Mouse (Mus musculus) lung, embryonic 14.5 days (tissue): ENCODE data around the gene Entpd3. TPM values are rescaled to one million over a fixed set of nuclear protein-coding genes. Genes with fewer than 3 reads are reported as not detected.
A peak's percentile ranks its signal among the peaks of the same experiment; 100 is the strongest.

ENCODE experiments used
- ATAC-seq: fragments of 200-750 bp; cut with Nextera tagmentation; 2 replicates; pipeline ENCODE4 v1.8.0; 2017; ENCODE audit warnings: mild to moderate bottlenecking, moderate TSS enrichment, moderate library complexity; ENCODE audit not compliant: insufficient read depth
- DNase-seq: peaks from one replicate; pipeline ENCODE4 v3.0.0-alpha.2; 2015
- H3K27ac ChIP-seq: fragments of 300-500 bp; sonication (generic); 2 replicates; pipeline ENCODE4 v1.5.1; 2014; ENCODE audit warnings: low read depth, mild to moderate bottlenecking, moderate library complexity
- H3K27me3 ChIP-seq: fragments of 300-500 bp; sonication (generic); 2 replicates; pipeline ENCODE4 v1.6.1; 2014; ENCODE audit warnings: low read length, control low read depth; ENCODE audit not compliant: insufficient read depth
- H3K36me3 ChIP-seq: fragments of 300-500 bp; sonication (generic); 2 replicates; pipeline ENCODE4 v1.6.1; 2014; ENCODE audit warnings: control low read depth; ENCODE audit not compliant: insufficient read depth
- H3K4me1 ChIP-seq: fragments of 300-500 bp; sonication (generic); 2 replicates; pipeline ENCODE4 v1.6.1; 2014; ENCODE audit warnings: antibody characterized with exemption, control low read depth; ENCODE audit not compliant: insufficient read depth
- H3K4me2 ChIP-seq: fragments of 300-500 bp; sonication (generic); 2 replicates; pipeline ENCODE4 v1.6.1; 2014; ENCODE audit warnings: mild to moderate bottlenecking
- H3K4me3 ChIP-seq: fragments of 300-500 bp; sonication (generic); 2 replicates; pipeline ENCODE4 v1.5.1; 2014; ENCODE audit warnings: low read depth, low read length
- H3K9ac ChIP-seq: fragments of 300-500 bp; sonication (generic); 2 replicates; pipeline ENCODE4 v1.6.1; 2014
- H3K9me3 ChIP-seq: fragments of 300-500 bp; sonication (generic); 2 replicates; pipeline ENCODE4 v1.6.1; 2016; ENCODE audit warnings: low read depth, low read length, control low read depth
- CTCF ChIP-seq: IDR thresholded peaks from 2 replicates; pipeline ENCODE4 v1.5.1; 2016; ENCODE audit warnings: antibody characterized with exemption, low read depth
- WGBS: fragments of 180-500 bp; shearing (Covaris S2); extraction: QIAGEN DNeasy Blood & Tissue Kit; methylation state at CpG from one replicate; pipeline ENCODE4 v1.1.7; 2014; 5-methylcytosine and 5-hydroxymethylcytosine counted together
- polyA plus RNA-seq: library from polyadenylated mRNA; unstranded; fragments of >200 nt; fragmentation: Nextera tagmentation; extraction: Ambion mirVana; gene quantifications from 2 replicates; pipeline ENCODE4 v1.2.1, GENCODE M21; 2014

Gene Entpd3
- polyA plus RNA-seq, 1 experiment from 2014 or later, result 14.9 TPM

GRCm38 (mm10) chr9:120571593-120572385, 32.2 kb downstream of the Entpd3 start:
- DNase-seq, result no peak
- peak; percentile 72 for ATAC-seq
- WGBS, result under 1% methylated on average over 52 of the region's 53 CpGs
- Histone ChIP-seq H3K4me2 (peak overlapping the region; percentile 96), H3K9ac (peak overlapping the region; percentile 93), H3K4me1 (no peaks in the 10 kb centered on the region), H3K27ac (peak overlapping the region; percentile 63), H3K27me3 (no peaks in the 10 kb centered on the region), H3K36me3 (peaks cover 42% of the 10 kb centered on the region), H3K9me3 (no peaks in the 10 kb centered on the region), H3K4me3 (peak overlapping the region; percentile 87)
- no peak for TF ChIP-seq CTCF

- peak overlapping the region; percentile 92; the same call in 1 of the 2 replicates for H3K4me2 ChIP-seq
Measured at GRCm38 (mm10) chr9:120575748-120576661, 36.4 kb downstream of the Entpd3 start.

GRCm38 (mm10) chr9:120576662-120577013, 37.0 kb downstream of the Entpd3 start:
- Histone ChIP-seq H3K4me1 (no peaks in the 10 kb centered on the region), H3K27me3 (no peaks in the 10 kb centered on the region), H3K9me3 (no peaks in the 10 kb centered on the region), H3K4me2 (peak overlapping the region; percentile 92), H3K27ac (0 out of 2 replicates have a peak overlapping the region, but pooled peaks have one; percentile 19), H3K4me3 (peak overlapping the region; percentile 69), H3K36me3 (peaks cover 42% of the 10 kb centered on the region), H3K9ac (no peak overlapping the region)
- peak; percentile 21; the same call in 1 of the 2 replicates for ATAC-seq
- 4% methylated on average over 4 of the region's 4 CpGs for WGBS
- DNase-seq, result no peak
- no peak for TF ChIP-seq CTCF

More at GRCm38 (mm10) chr9:120575748-120576661, 36.4 kb downstream of the Entpd3 start:
- no peak overlapping the region for H3K27ac ChIP-seq
- no peaks in the 10 kb centered on the region for H3K4me1 ChIP-seq
- H3K27me3 ChIP-seq, result no peaks in the 10 kb centered on the region
- no peak overlapping the region for H3K9ac ChIP-seq
- DNase-seq, result peak; percentile 44
- WGBS, result 58% methylated on average over 6 of the region's 6 CpGs
- peaks cover 42% of the 10 kb centered on the region for H3K36me3 ChIP-seq
- peak; percentile 55 for TF ChIP-seq CTCF
- no peak overlapping the region for H3K4me3 ChIP-seq
- H3K9me3 ChIP-seq, result no peaks in the 10 kb centered on the region
- no peak for ATAC-seq

- Histone ChIP-seq H3K27ac (peak overlapping the region; percentile 13; the same call in 1 of the 2 replicates), H3K9ac (peak overlapping the region; percentile 88), H3K4me3 (peak overlapping the region; percentile 69), H3K4me2 (peak overlapping the region; percentile 92), H3K9me3 (no peaks in the 10 kb centered on the region), H3K27me3 (no peaks in the 10 kb centered on the region), H3K4me1 (no peaks in the 10 kb centered on the region), H3K36me3 (peaks cover 41% of the 10 kb centered on the region)
- 1% methylated on average over 43 of the region's 43 CpGs for WGBS
- DNase-seq (peak; percentile 98), ATAC-seq (peak; percentile 93)
- TF ChIP-seq CTCF, result no peak
Measured at GRCm38 (mm10) chr9:120577133-120577651, 37.6 kb downstream of the Entpd3 start.

- H3K4me2 ChIP-seq, result peak overlapping the region; percentile 92
- WGBS, result 46% methylated on average over 12 of the region's 12 CpGs
- H3K9me3 ChIP-seq, result no peaks in the 10 kb centered on the region
- ATAC-seq (no peak), DNase-seq (no peak)
- H3K27ac ChIP-seq, result no peak overlapping the region; the same call in 1 of the 2 replicates
- H3K4me3 ChIP-seq, result peak overlapping the region; percentile 69
- H3K4me1 ChIP-seq, result no peaks in the 10 kb centered on the region
- peaks cover 35% of the 10 kb centered on the region for H3K36me3 ChIP-seq
- no peaks in the 10 kb centered on the region for H3K27me3 ChIP-seq
- TF ChIP-seq CTCF, result no peak
- H3K9ac ChIP-seq, result peak overlapping the region; percentile 88
Measured at GRCm38 (mm10) chr9:120577706-120578405, 38.2 kb downstream of the Entpd3 start.

- Histone ChIP-seq H3K9me3 (no peaks in the 10 kb centered on the region), H3K4me1 (no peaks in the 10 kb centered on the region), H3K9ac (no peak overlapping the region), H3K4me3 (no peak overlapping the region), H3K4me2 (no peak overlapping the region), H3K27me3 (no peaks in the 10 kb centered on the region), H3K27ac (no peak overlapping the region), H3K36me3 (peaks cover 26% of the 10 kb centered on the region)
- DNase-seq (no peak), ATAC-seq (no peak)
- TF ChIP-seq CTCF, result no peak
- WGBS, result 35% methylated on average over 6 of the region's 6 CpGs
Measured at GRCm38 (mm10) chr9:120578701-120579100, 39.1 kb downstream of the Entpd3 start.
